Mouse (Mus musculus): ENCODE measurements around the gene Cachd1.

Gene Cachd1

DNA sequence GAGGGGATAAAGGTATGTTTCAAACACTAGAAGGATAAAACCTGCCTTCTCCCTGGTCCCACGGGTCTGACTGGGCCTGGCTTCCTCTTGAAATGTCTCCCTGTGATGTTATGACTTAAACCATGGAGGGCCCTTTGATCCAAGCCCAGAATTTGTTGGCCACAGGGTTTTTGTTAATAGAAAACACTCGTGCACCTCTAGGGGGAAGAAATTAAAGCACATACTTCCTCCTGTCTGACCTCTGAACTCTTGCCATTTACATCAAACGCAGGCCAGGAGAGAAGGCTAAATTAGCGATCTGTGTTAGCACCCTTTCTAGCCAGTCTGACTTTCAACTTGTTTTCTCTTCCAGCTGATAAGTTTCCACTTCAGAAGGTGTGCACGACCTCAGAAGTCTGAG lies 19.0 kb downstream of the Cachd1 start:
- no peak for DNase-seq

DNA sequence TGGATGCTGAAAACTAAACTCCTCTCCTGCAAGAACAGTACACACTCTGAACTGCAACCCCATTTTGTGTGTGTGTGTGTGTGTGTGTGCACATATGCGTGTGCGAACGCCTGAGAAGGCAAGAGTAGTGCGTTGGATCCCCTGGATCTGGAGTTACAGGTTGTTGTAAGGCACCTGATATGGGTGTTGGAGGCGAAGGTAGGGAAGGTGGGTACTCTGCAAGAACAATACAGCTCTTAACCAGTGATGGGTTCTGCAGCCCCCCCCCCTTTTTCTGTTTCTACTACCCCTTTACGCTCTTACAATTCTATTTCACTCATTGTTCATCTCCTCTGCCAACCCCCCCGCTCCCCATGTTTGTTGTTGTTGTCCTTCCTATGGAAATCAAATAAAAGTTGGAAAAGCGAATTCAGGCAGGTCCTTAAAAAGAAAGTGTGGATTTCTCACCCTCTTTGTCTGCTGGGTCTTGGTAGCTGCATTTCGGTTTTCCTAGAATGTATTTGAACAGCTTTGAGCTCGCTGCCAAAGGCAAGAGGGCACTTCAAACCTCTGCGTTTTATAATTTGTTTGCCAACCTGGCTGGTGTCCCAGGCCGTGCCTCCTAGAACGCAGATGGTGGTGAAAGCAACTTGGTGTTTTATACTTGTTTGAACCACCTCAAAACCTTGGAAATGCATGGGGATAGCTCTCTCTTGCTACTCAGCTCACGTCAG lies 24.4 kb downstream of the Cachd1 start:
- peak; percentile 75 for DNase-seq

DNA sequence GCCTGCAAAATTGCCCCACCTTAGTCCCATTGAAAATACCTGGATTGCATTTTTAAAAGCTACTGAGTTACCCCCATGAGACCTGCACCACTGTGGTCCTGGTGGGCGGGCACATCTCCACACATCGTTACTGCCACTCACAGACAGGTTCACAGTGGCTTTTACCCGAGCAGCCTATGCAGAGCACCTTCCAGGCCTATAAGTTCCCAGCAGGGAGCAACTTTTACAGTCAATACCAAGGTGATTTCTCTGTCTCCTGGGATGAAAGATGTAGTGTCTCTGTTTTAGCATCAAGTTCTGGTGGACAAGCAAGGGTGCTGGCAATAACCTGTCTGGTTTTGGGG lies 24.9 kb downstream of the Cachd1 start:
- DNase-seq: no peak

DNA sequence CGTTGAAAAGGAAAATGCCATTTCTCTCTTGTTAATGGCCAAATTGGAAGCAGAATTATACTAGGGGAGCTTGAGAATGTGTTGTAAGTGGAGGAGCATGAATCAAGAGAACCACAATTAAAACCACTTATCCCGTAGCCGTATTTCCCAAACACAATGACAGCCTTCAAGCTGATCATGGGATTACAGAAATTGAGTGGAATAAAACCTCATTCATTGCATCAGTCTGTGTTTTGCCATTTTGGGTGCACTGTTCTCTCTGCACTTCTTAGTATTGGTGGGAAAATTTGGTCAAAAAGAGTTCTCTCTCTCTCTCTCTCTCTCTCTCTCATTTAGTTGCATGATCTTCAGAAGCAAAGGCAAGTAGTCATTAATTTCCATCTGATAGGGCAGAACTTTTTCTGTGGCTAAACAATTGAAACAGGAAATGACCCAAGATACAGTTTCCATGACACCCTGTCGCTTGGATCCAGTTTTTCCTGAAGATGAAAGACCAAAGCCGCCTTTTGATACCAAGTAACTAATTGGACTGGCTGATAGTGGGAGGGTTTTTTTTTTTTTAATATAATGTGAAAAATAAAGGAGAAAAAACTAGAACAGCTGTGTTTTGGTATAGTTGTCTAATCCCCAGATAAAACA lies 34.7 kb downstream of the Cachd1 start:
- no peak for DNase-seq

DNA sequence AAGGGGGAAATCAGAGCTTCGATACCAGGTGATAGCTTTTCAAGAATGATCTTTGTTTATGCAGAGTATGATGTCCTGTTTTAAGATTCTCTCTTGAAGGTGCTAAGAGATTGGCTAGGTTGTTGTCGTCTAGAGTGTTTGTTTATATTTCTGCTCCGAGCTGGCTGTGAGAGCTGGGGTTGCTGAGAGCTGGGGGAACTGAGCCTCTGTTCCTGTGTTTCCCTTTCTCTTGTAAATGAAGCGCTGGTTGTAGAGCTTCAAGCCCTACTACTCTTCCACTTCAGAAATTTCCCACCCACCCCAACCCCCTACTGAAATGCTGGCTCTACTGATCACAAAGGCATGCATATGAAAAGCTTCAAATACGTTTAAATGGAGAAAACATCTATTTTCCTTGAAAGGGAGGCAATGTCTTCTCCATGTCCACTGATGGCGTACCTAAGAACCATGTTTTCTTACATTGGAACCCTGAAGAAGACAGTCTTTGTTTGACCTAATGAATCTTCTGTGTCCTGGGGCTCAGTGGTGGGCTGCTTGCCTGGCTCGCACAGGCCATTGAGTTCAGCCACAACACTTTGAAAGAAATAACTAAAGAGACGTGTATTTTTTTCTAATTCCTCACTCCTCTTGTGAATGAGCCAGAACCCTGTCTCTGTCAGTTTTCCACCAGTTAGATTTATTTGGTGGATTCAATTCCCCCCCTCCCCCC lies 35.5 kb downstream of the Cachd1 start:
- no peak for DNase-seq

DNA sequence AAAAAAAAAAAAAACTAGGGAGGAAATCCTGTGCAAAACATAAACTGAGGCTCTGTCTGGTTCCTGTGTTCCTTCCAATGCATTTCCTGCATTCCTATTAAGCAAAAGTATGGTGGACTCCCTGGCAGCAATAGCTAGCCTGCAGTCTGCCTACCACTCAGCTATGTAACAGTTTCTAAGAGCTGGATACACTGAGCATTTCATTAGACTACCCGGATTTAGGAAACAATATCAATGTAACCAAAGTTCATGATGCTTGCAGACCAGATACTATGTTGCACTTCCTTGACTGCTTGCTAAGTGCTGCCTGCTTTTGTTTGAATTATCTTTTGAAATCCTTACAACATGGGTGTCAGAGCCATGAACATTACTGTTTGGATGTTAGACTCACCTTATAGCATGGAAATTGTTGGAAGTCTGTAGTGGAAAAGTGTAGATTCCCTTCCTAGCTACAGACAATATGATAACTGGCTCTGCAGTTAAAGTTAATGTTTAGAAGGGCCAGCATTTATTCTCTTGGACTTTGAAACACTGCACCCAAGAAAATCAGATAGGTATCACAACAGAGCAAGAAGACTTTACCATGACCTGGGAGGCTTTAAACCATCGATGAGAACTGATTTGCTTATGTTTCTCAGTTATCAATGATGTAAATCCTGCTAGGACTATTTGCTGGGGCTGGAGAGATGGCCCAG lies 37.4 kb downstream of the Cachd1 start:
- no peak for DNase-seq

DNA sequence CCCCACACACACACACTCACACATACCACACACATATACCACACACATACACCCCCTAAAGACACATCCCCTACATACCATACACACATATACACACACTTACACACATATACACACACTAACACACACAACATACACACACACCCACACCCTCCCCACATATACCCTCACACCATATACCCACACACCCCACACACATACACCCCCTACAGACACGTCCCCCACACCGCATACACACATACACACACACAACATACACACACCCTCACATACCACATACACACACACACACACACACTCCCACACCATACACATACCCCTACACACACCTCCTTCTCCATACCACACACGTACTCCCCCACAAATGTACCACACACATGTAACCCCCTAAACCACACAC lies 42.8 kb downstream of the Cachd1 start:
- DNase-seq: no peak

DNA sequence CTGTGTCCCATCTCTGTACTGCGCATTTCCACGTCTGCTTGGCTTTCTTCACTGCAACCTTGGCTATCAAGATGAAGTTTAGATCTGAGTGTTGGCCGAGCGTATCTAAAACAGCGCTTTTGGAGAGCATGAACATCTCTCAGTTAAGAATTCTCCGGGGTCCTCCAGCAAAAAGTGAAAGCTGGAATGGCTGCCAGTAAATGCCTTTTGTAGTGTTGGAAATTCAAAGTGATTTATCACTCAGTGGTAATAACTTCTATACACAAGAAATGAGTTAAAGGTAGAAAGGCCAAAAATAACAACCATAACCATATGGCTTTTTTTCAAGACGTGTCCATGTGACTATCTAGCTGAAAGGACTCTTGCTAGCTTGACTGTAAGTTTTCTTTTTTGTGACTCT lies 46.1 kb downstream of the Cachd1 start:
- DNase-seq: no peak

DNA sequence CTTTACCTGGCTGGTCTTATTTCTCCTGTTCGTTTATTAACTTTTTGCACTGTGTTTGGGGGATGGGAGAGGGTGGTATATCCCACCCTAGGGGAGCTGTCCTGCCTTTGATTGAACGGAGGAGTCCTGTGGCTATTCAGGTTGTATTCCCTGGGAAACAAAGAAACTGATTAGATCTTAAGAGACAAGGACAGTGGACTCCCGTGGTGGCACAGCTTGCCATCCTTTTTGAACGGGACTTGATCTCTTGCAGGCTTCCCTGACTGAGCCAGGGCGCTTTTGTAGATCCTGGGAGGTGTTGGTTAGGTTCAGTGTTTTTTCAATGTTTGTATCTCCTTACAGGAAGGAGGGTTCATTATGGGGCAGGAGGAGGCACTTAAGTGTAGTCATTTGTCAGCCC lies 50.9 kb downstream of the Cachd1 start:
- DNase-seq: no peak

DNA sequence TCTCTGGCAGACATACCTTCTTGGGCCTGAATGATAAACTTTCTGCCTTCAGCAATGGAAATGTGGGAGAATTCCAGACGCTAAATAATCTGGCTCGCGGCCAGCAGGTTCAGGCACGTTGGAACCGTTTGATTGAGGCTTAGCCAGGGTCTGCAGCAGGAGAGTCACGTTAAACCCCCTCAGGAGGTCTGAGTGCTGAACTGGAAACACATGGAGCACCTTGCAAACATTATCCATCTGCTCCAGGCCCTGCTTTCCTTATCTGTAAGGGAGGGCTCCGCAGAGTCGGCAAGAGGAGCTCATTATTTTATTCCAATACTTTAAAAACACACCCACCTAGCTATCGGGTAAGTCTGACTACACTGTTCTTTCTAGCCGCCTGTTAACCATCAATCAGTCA lies 52.3 kb downstream of the Cachd1 start:
- DNase-seq: no peak

DNA sequence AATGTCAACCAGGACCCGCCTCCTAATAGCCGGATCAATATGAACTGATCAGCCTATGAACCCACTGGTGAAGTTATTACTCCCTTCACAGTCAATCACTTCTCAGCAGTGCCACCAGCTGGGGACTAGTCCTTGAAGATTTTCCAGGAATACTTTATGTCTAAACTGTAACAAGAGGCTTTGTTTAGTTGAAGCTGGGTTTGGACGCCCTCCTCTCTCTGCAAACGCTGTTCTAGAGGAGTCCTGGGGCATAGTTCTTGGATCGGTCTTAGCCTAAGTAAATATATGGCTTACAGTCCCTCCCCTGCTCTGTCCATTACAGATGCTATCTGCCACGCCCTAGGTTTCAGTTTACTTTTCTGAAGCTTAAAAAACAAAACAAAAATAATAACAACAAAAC lies 60.7 kb downstream of the Cachd1 start:
- DNase-seq: no peak

DNA sequence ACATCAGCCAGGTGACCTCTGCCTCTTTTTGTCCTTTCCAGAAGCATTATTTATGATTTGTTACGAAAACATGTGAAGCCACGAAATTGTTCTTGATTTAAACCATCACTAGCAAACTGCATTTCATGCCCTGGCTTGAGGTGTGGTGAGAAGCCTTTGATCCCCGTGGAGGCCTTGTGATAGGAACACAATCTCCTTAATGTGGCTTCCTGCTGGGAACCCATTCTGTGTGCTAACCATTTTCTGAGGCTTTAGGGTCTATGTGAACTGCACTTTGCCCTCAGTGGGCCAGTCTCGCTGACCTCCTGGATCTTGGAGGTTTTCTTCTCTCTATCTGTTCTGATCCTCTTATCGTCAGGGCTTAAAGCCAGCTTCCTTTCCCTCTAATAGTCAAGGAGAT lies 66.2 kb downstream of the Cachd1 start:
- no peak for DNase-seq

DNA sequence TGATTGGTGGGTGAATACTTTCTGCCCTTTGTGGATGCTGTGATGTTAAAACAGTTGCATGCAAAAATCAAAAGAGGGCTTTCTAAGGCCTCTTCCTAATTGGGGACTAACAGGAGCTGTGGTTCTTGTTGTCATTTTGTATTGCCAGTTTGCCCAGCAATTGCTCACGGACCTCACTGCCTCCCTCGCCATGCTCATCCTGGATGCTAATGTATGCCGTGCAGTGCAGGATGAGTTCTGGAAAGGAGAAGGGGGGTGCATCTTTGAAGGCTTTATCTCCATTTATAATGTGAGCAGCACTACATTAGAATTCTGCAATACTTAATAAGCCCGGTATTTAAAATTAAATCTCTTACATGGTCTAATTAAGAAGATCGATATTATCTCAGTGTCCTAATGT lies 66.6 kb downstream of the Cachd1 start:
- DNase-seq: no peak

DNA sequence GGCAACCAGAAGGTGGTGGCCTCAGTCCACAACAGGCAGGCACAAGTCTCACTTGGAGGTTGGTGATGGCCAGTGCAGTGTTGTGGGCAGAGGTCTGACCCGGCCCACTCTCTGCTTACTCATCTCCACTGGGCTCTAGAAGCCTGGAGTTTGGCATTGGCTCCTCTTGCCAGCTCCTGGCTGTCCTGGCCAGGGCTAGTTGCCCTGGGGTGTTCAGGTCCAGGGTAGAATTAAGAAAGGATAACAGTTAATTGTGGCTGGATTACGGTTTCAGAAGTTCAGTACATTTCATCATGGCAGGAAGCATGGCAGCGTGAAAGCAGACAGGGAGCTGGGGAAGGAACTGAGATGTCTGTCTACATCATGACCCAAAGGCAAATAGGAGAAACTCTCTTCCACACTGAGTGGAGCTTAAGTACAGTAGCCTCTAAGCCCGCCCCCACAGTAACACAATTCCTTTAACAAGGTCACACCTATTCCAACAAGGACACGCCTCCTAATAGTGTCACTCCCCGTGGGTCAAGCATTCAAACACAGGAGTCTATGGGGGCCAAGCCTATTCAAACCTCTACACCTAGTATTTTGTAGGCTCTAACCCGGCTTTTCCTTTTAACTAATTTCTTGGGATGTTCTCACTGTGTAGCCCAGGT lies 74.5 kb downstream of the Cachd1 start:
- no peak for DNase-seq

DNA sequence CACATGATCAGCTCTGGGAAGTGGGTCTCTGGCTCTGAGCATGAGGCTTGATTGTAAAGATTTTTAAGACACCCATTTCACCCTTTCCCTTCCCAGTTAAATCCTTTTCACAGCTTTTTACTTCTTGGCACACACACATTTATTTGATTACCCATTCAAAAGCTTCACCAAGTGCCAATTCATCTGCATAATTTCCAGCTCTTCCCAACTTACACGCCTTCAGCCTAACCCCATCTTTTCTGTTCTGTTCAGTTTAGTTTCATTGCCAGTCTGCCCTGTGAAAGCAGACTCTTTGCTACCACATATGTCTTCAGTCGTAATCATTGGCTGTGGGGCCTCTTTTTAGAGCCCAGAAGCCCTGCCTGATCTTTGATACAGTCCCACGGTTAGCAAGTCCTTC lies 76.0 kb downstream of the Cachd1 start:
- no peak for DNase-seq

DNA sequence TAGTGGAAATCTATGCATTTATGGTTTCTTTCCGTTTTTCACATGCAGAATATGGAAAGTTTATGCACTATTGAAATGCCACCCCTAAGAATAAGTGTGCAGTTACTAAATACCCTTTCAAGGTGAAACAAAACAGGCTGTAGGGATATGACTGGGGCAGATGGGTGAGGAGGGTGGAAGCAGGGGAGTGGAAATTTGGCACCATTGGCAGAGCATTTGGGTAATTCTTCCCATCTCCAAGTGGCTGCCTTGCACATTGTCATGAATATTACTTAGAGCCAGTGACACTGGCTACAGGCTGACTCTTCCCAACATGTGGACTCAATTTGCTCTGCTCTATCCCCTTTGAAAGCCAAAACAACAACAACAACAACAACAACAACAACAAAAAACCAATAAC lies 77.0 kb downstream of the Cachd1 start:
- no peak for DNase-seq

DNA sequence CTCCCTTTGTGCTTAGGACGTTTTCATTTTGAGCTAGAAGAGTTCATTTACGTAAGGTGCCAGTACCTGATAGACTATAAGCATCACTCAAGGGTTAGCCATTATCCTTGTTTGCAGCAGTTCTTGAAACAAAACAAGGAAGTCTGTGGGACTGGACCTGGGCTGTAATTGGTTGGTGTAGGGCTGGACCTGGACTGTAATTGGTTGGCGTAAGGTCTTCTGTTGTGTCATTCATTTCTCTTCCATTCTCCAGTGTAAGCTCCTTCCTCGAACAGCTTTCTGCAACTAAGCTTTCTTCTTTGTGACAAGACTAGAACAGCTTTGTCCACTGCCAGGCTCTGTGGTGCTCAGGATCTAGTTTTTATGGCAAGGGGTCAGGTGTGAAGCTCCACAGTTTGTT lies 78.9 kb downstream of the Cachd1 start:
- DNase-seq: no peak

DNA sequence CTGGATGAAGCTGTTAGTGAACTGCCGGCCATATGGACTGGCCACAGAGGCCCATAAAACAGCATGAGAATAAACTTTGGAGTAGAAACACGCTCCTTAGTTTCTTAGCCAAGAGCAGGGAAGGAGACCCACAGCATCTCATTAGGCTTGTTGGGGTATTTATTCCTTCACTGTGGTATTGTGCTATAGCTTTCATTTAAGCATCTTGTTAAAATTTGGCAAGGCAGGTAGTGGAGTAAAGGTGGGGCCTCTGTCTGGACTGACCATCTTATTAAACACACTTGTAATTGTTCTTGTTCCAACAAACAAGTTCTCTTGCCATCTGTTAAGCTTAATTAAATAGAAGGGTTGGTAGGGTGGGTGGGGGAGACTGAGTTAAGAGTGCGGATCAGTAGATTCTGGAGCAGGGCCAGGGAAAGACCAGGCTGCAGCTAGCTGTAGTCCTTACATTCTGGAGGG lies 81.0 kb downstream of the Cachd1 start:
- no peak for DNase-seq

DNA sequence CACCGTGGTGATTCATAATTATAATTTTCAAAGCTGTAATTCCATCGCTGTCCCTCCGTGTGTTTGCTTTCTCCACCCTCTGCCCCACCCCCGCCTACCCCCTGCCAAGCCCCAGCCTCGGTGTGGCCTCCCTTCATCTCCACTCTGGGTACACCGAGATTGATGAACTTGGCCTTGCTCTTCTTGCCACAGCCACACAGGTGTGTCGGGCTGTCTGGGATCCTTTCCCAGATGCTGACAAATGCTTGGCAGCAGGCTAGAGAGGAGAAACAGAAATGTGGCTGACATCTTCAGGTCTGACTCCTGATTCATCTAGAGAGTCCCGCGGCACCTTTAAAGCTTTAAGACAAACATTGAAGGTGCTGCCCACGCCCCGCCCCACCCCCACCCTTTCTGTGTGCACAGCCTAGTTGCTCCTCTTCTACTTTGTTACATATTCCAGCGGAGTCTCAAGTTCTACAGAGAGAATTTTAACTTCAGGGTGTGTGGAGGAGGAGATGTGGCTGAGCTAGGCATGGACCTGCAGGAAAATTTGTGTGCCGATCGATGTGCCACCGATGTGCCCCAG lies 87.5 kb downstream of the Cachd1 start:
- DNase-seq: no peak

DNA sequence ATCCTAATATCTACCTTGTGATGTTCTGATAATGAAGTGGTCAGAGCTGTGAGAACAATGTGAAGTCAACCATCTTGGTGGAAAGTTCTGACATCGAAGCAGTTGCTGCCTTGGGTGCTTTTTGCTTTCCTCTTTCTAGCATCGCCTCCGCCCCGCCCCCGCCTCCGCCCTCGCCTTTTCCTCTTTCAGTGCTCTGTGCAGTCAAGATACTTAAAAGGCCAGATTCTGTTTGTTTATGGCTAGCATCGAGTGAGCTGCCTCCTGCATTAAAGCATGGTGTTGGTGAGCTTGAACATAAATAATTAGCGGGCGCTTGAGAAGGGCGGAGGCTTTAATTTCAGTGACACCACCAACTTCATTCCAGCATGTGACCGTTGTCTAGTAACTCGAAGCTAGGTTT lies 88.9 kb downstream of the Cachd1 start:
- no peak for DNase-seq

DNA sequence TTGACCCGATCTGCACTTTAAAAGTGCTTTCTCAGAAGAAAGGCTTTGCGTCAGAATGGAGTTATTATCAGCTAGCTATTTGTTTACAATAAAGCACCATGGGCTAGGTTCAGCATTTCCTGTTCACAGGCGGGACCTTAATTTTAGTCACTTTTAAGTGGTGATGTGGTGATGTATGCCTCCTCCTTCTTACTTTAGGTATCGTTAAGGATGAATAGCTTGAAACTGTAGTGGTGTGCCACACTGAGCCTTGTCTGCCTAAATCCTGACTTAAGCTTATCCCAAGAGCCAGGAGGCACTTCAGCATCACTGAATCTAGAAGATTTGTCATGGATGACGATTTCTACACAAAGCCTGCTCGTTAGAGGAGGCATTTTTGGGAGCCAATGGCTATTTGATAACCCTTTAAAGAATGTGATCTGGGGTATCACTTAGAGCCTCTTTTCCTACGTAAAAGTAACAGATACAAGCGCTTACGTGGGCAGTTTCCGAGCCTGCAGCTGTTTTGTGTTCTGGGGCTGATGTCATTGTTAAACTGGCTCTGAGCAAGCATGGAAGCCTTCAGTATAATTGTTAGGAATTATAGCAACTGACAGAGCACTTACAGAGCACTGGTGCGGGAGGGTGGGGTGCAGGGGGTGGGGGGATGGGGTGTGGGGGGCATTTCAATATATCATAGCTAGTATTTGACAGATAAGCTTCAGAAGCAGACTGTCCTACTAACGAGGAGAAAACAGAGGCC lies 89.7 kb downstream of the Cachd1 start:
- no peak for DNase-seq

DNA sequence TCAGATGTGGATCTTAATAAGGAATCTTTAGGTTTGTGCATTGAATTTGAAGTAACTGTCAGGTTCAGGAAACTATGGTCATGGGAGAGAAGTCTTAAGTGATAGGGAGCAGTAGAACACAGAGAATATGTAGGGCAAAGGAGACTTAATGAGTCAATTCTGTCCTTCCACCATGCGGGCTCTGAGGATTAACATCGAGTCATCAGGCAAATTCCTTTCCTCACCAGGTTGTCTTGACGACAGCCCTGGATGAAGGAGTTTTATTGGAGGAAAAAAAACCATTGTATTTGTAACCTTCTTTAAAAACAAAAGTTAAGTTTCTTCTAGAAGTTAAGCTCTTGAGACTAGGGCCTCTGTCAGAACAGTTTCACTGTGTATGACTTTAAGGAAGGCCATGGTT lies 100.9 kb downstream of the Cachd1 start:
- no peak for DNase-seq

Measured in kidney, adult 18-20 months (tissue).